Mouse (Mus musculus) bone marrow, adult 2 months (tissue): Measurements from ENCODE around the gene Rfc2.

Source experiments
- CTCF ChIP-seq: fragments of 200-500 bp; IDR thresholded peaks from 2 replicates; pipeline ENCODE4 v1.5.1; 2011; ENCODE audit warnings: low read length, control low read depth; ENCODE audit not compliant: control insufficient read depth, insufficient read depth
- POLR2A ChIP-seq: fragments of 200-500 bp; IDR thresholded peaks from 2 replicates; pipeline ENCODE4 v1.6.1; 2011; ENCODE audit warnings: low read depth, mild to moderate bottlenecking, control low read depth, low read length, borderline replicate concordance; ENCODE audit not compliant: control insufficient read depth

DNA sequence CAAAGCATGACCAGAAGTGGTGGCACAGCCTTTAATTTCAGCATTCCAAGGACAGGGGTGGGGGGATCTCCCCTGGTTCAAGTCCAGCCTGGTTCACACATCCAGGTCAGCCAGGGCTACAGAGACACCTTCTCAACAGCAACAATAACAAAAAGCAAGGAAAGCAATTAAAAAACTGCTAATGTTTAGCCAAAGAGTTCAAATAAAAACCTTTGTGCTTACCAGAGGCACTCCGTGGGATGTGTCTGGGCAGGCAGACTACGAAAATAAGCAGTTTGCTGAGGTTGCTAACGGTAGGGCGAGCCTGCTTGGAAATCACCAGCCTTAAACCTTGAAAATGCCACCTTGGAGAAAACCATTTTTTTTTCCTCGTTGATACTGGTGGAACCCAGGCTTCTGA, at the start of gene Rfc2:
- TF ChIP-seq CTCF = no peak
- no peak for TF ChIP-seq POLR2A
